Mouse (Mus musculus): Measurements from ENCODE around the gene Slc35f1. TPM values are rescaled to one million over a fixed set of nuclear protein-coding genes. Genes with fewer than 3 reads are reported as not detected.

The Slc35f1 gene
- 1 to 10 TPM; 3.9 to 4.8 TPM for total RNA-seq (2021)
- long read RNA-seq, experiment 1, result 0 reads
- long read RNA-seq, experiment 2, result 0 reads

- peak; percentile 60 to 75 for DNase-seq (ENCODE audit: low spot score in 2 of 2)
Measured at GRCm38 (mm10) chr10:52690334-52690991, at the start of gene Slc35f1. TSS of gene Slc35f1 (plus strand) at chr10:52690533.

- DNase-seq (ENCODE audit: low spot score in 2 of 2), result no peak
Measured at GRCm38 (mm10) chr10:52671234-52671633, 19.1 kb upstream of the Slc35f1 start.

- peak; percentile 24 to 40 for DNase-seq (ENCODE audit: low spot score in 2 of 2)
Measured at GRCm38 (mm10) chr10:52690992-52691731, 829 bp downstream of the Slc35f1 start.

- no peak for DNase-seq (ENCODE audit: low spot score in 2 of 2)
Measured at GRCm38 (mm10) chr10:52703688-52704087, 13.4 kb downstream of the Slc35f1 start.

- peak in 1 of 2 experiments; percentile 15 for DNase-seq (ENCODE audit: low spot score in 2 of 2)
Measured at GRCm38 (mm10) chr10:52704101-52705051, 14.0 kb downstream of the Slc35f1 start.

GRCm38 (mm10) chr10:52709482-52709881 is 19.1 kb downstream of the Slc35f1 start:
- DNase-seq (ENCODE audit: low spot score in 2 of 2), result no peak

- DNase-seq (ENCODE audit: low spot score in 2 of 2), result no peak
Measured at GRCm38 (mm10) chr10:52712166-52712565, 21.8 kb downstream of the Slc35f1 start.

GRCm38 (mm10) chr10:52714557-52714956 is 24.2 kb downstream of the Slc35f1 start:
- no peak for DNase-seq (ENCODE audit: low spot score in 2 of 2)

- DNase-seq (ENCODE audit: low spot score in 2 of 2), result no peak
Measured at GRCm38 (mm10) chr10:52715146-52715545, 24.8 kb downstream of the Slc35f1 start.

- no peak for DNase-seq (ENCODE audit: low spot score in 2 of 2)
Measured at GRCm38 (mm10) chr10:52718199-52718917, 28.0 kb downstream of the Slc35f1 start.

GRCm38 (mm10) chr10:52726674-52727073 is 36.3 kb downstream of the Slc35f1 start:
- DNase-seq (ENCODE audit: low spot score in 2 of 2), result no peak

GRCm38 (mm10) chr10:52742671-52743379 is 52.5 kb downstream of the Slc35f1 start:
- DNase-seq (ENCODE audit: low spot score in 2 of 2), result peak in 1 of 2 experiments; percentile 25

- DNase-seq (ENCODE audit: low spot score in 2 of 2), result no peak
Measured at GRCm38 (mm10) chr10:52743831-52744230, 53.5 kb downstream of the Slc35f1 start.

GRCm38 (mm10) chr10:52748028-52748597 is 57.8 kb downstream of the Slc35f1 start:
- DNase-seq (ENCODE audit: low spot score in 2 of 2), result no peak

- no peak for DNase-seq (ENCODE audit: low spot score in 2 of 2)
Measured at GRCm38 (mm10) chr10:52755949-52756679, 65.8 kb downstream of the Slc35f1 start.

- DNase-seq (ENCODE audit: low spot score in 2 of 2), result no peak
Measured at GRCm38 (mm10) chr10:52757496-52758260, 67.3 kb downstream of the Slc35f1 start.

GRCm38 (mm10) chr10:52758589-52758988 is 68.3 kb downstream of the Slc35f1 start:
- DNase-seq (ENCODE audit: low spot score in 2 of 2), result no peak

GRCm38 (mm10) chr10:52760527-52760926 is 70.2 kb downstream of the Slc35f1 start:
- no peak for DNase-seq (ENCODE audit: low spot score in 2 of 2)
